Mouse (Mus musculus) kidney, adult 2 months (tissue): ENCODE results near the gene Abhd2.

Source experiments
- CTCF ChIP-seq: fragments of 200-500 bp; conservative IDR thresholded peaks from 2 replicates; pipeline ENCODE4 v1.5.1; 2011; ENCODE audit warnings: low read depth, mild to moderate bottlenecking, control low read depth, low read length, moderate library complexity, mixed read lengths; ENCODE audit not compliant: insufficient read depth, insufficient read length
- POLR2A ChIP-seq: fragments of 200-500 bp; IDR thresholded peaks from one replicate; pipeline ENCODE4 v1.6.1; 2011; ENCODE audit warnings: low read depth, low read length, control low read depth

GRCm38 (mm10) chr7:79347108-79347813 lies 74.3 kb downstream of the Abhd2 start:
- TF ChIP-seq POLR2A = no peak
- TF ChIP-seq CTCF = no peak
